ENCODE assay signal across 22 mouse cellular contexts in genomic region chr4:33419644-33420043, GRCm38 (mm10).
DNase-seq lines count a peak whose midpoint lies in the region; ATAC-seq and TF ChIP-seq lines count a peak whose summit lies in the region.
"Had no signal": no experiment of that assay in that cellular context is flagged by ENCODE, and none has a peak within 500 bp of the region (broad histone marks: within the 10 kb centered on the region; RNA-seq: fewer than 3 reads in every experiment).

No protein-coding gene starts in this region.

- no peak for TF ChIP-seq CTCF in MEL (IDR thresholded peaks at IDR 0.05 in 2 of 3, conservative IDR thresholded peaks at IDR 0.05 in 1 of 3; ENCODE audit: control insufficient read depth in 1 of 3, insufficient read depth in 1 of 3, low read depth in 2 of 3, low read length in 3 of 3, poor library complexity in 1 of 3, severe bottlenecking in 1 of 3)

- no peaks in the 10 kb centered on the region for H3K9me3 ChIP-seq in MEL (replicated peaks; ENCODE audit: insufficient read depth, low read length)
- no peaks in the 10 kb centered on the region for H3K9me3 ChIP-seq in embryonic facial prominence, embryonic 10.5 days
- H3K9me3 ChIP-seq: embryonic facial prominence, embryonic 13.5 days; embryonic facial prominence, embryonic 15.5 days; forebrain, embryonic 10.5 days; forebrain, embryonic 12.5 days had no signal

- peak; percentile 62; the same call in 1 of the 2 replicates for ATAC-seq in common myeloid progenitor, adult 5-6 weeks (replicated peaks; ENCODE audit: low read depth, poor library complexity, severe bottlenecking)
- peak; percentile 63 for ATAC-seq in megakaryocyte progenitor cell, adult 5-6 weeks (replicated peaks; ENCODE audit: poor library complexity)
- ATAC-seq: forebrain, embryonic 14.5 days; forebrain, embryonic 16.5 days had no signal

- no peak; a peak in 1 of 4 replicates for TF ChIP-seq EP300 in MEL (IDR thresholded peaks at IDR 0.05; ENCODE audit: low read depth in 1 of 2, low read length in 2 of 2)

- TF ChIP-seq POLR2A in MEL (IDR thresholded peaks at IDR 0.05; ENCODE audit: control insufficient read depth in 1 of 2, insufficient read depth in 1 of 2, low read depth in 1 of 2, low read length in 2 of 2, poor library complexity in 1 of 2) = no peak

- peaks cover 0 to 9% of the 10 kb centered on the region in 2 experiments for H3K36me3 ChIP-seq in MEL (ENCODE audit: control insufficient read depth in 1 of 2, insufficient read depth in 2 of 2, low read length in 2 of 2)
- peaks cover 11% of the 10 kb centered on the region; the same call in 1 of the 2 replicates for H3K36me3 ChIP-seq in embryonic facial prominence, embryonic 10.5 days (replicated peaks)
- H3K36me3 ChIP-seq: embryonic facial prominence, embryonic 13.5 days; embryonic facial prominence, embryonic 15.5 days; forebrain, embryonic 12.5 days had no signal

- no peak for TF ChIP-seq RAD21 in MEL (IDR thresholded peaks at IDR 0.05; ENCODE audit: low read depth, low read length)

- no peak overlapping the region for H3K4me3 ChIP-seq in MEL (ENCODE audit: control insufficient read depth in 1 of 2, insufficient read depth in 1 of 2, low read depth in 2 of 2, low read length in 2 of 2)
- no peak overlapping the region for H3K4me3 ChIP-seq in embryonic facial prominence, embryonic 10.5 days
- H3K4me3 ChIP-seq: embryonic facial prominence, embryonic 13.5 days; embryonic facial prominence, embryonic 15.5 days; erythroblast, embryonic 14.5 days; forebrain, embryonic 10.5 days; forebrain, embryonic 12.5 days had no signal

- no peaks in the 10 kb centered on the region for H3K27me3 ChIP-seq in MEL (ENCODE audit: control insufficient read depth in 1 of 2, insufficient read depth in 2 of 2, low read length in 2 of 2)
- H3K27me3 ChIP-seq in embryonic facial prominence, embryonic 10.5 days (replicated peaks; ENCODE audit: low read depth, poor library complexity, severe bottlenecking) = no peaks in the 10 kb centered on the region
- H3K27me3 ChIP-seq: embryonic facial prominence, embryonic 13.5 days; embryonic facial prominence, embryonic 15.5 days; forebrain, embryonic 12.5 days had no signal

- H3K27ac ChIP-seq in MEL (ENCODE audit: control insufficient read depth, low read depth, low read length) = no peak overlapping the region
- no peak overlapping the region for H3K27ac ChIP-seq in embryonic facial prominence, embryonic 10.5 days (replicated peaks)
- H3K27ac ChIP-seq: embryonic facial prominence, embryonic 13.5 days; embryonic facial prominence, embryonic 15.5 days; forebrain, embryonic 10.5 days; forebrain, embryonic 12.5 days had no signal

- peaks cover 0 to 4% of the 10 kb centered on the region in 2 experiments; a peak in 1 of 4 replicates for H3K4me1 ChIP-seq in MEL (ENCODE audit: control insufficient read depth in 1 of 2, insufficient read depth in 2 of 2, low read length in 2 of 2)
- no peaks in the 10 kb centered on the region for H3K4me1 ChIP-seq in embryonic facial prominence, embryonic 10.5 days
- H3K4me1 ChIP-seq: embryonic facial prominence, embryonic 15.5 days; forebrain, embryonic 10.5 days; forebrain, embryonic 12.5 days had no signal

- no peak overlapping the region for H3K9ac ChIP-seq in MEL (ENCODE audit: control insufficient read depth, low read depth, low read length, poor library complexity, severe bottlenecking)
- H3K9ac ChIP-seq: embryonic facial prominence, embryonic 13.5 days; embryonic facial prominence, embryonic 15.5 days; forebrain, embryonic 12.5 days had no signal

- 100% methylated on average over 1 of the region's 1 CpGs for WGBS in embryonic facial prominence, embryonic 10.5 days

- no peaks in the 10 kb centered on the region for H3K79me2 ChIP-seq in MEL (ENCODE audit: control insufficient read depth, insufficient read depth, low read length, poor library complexity)

- DNase-seq in 416B (ENCODE audit: low read depth) = peak; percentile 80
- peak; percentile 50 for DNase-seq in MEL (ENCODE audit: low read depth, low spot score)
- no peak for DNase-seq in embryonic facial prominence, embryonic 10.5 days (ENCODE audit: low spot score)
- DNase-seq in thymus, adult 18-20 months = no peak
- DNase-seq in MN1 (ENCODE audit: low spot score) = no peak
- DNase-seq: adrenal gland, adult 2 months; adrenal gland, postnatal 10 days; adrenal gland, postnatal 25 days; cerebellum, adult 11-12 months; cerebellum, adult 2 months; cerebellum, adult 9-10 months; cerebellum, postnatal 10 days; cerebellum, postnatal 36 days had no signal

TF ChIP-seq in MEL, 35 proteins besides CTCF, POLR2A, EP300 and RAD21:
- TF ChIP-seq ZKSCAN1 (IDR thresholded peaks at IDR 0.05; ENCODE audit: low read depth, low read length) = no peak
- no peak for TF ChIP-seq BHLHE40 (IDR thresholded peaks at IDR 0.05; ENCODE audit: borderline replicate concordance, low read depth, low read length)
- no peak for TF ChIP-seq E2F4 (IDR thresholded peaks at IDR 0.05; ENCODE audit: borderline replicate concordance, low read depth, low read length)

Comparison
In these comparisons a context has a peak if more than half of its experiments do, and no peak if none do; other contexts are left out.
1. DNase-seq: peak in 416B (single experiment) and MEL (single experiment); none in embryonic facial prominence, embryonic 10.5 days (single experiment), thymus, adult 18-20 months (0 of 2) and MN1 (single experiment).